Mouse (Mus musculus) midbrain, embryonic 11.5 days (tissue): ENCODE data around the gene Pld5. TPM values are rescaled to one million over a fixed set of nuclear protein-coding genes. Genes with fewer than 3 reads are reported as not detected.

ENCODE experiments used
- ATAC-seq: fragments of 200-750 bp; cut with Nextera tagmentation; 2 replicates; pipeline ENCODE4 v1.8.0; 2017; ENCODE audit warnings: moderate TSS enrichment, moderate library complexity; ENCODE audit not compliant: low FRiP score
- DNase-seq: peaks from one replicate; pipeline ENCODE4 v3.0.0; 2015; ENCODE audit warnings: low spot score; ENCODE audit errors: missing footprints
- H3K27ac ChIP-seq: fragments of 300-500 bp; sonication (generic); 2 replicates; pipeline ENCODE4 v1.5.1; 2014; ENCODE audit warnings: low read depth, low read length
- H3K27me3 ChIP-seq: fragments of 300-500 bp; sonication (generic); 2 replicates; pipeline ENCODE4 v1.6.1; 2014; ENCODE audit warnings: mild to moderate bottlenecking, low read length, moderate library complexity, mixed read lengths; ENCODE audit not compliant: control insufficient read depth, insufficient read depth
- H3K36me3 ChIP-seq: fragments of 300-500 bp; sonication (generic); 2 replicates; pipeline ENCODE4 v1.6.1; 2014; ENCODE audit warnings: mild to moderate bottlenecking, low read length, moderate library complexity, mixed read lengths; ENCODE audit not compliant: control insufficient read depth, insufficient read depth
- H3K4me1 ChIP-seq: fragments of 300-500 bp; sonication (generic); 2 replicates; pipeline ENCODE4 v1.6.1; 2014; ENCODE audit warnings: low read length; ENCODE audit not compliant: control insufficient read depth, insufficient read depth
- H3K4me2 ChIP-seq: fragments of 300-500 bp; sonication (generic); 2 replicates; pipeline ENCODE4 v1.6.1; 2014; ENCODE audit warnings: mild to moderate bottlenecking, moderate library complexity
- H3K4me3 ChIP-seq: fragments of 300-500 bp; sonication (generic); 2 replicates; pipeline ENCODE4 v1.5.1; 2014; ENCODE audit warnings: low read depth, low read length
- H3K9ac ChIP-seq: fragments of 300-500 bp; sonication (generic); 2 replicates; pipeline ENCODE4 v1.6.1; 2014; ENCODE audit warnings: low read length
- H3K9me3 ChIP-seq: fragments of 300-500 bp; sonication (generic); 2 replicates; pipeline ENCODE4 v1.6.1; 2016; ENCODE audit warnings: low read length; ENCODE audit not compliant: control insufficient read depth
- WGBS: fragments of 180-500 bp; shearing (Covaris S2); extraction: QIAGEN DNeasy Blood & Tissue Kit; methylation state at CpG from one replicate; pipeline ENCODE4 v1.1.7; 2014; 5-methylcytosine and 5-hydroxymethylcytosine counted together
- polyA plus RNA-seq: library from polyadenylated mRNA; unstranded; fragments of >200 nt; fragmentation: Nextera tagmentation; extraction: Ambion mirVana; gene quantifications from 2 replicates; pipeline ENCODE4 v1.2.1, GENCODE M21; 2014

Gene Pld5
- polyA plus RNA-seq, 1 experiment from 2014 or later: 0.75 TPM

GRCm38 (mm10) chr1:175923848-175924787 is 351.0 kb downstream of the Pld5 start:
- Histone ChIP-seq H3K9ac (no peak overlapping the region), H3K27ac (no peak overlapping the region), H3K4me2 (no peak overlapping the region), H3K4me3 (no peak overlapping the region), H3K9me3 (no peaks in the 10 kb centered on the region), H3K4me1 (no peaks in the 10 kb centered on the region), H3K27me3 (no peaks in the 10 kb centered on the region), H3K36me3 (no peaks in the 10 kb centered on the region)
- peak; percentile 63 for ATAC-seq
- WGBS: 53% methylated on average over 7 of the region's 7 CpGs
- peak; percentile 97 for DNase-seq

- no peak for ATAC-seq
- whole genome bisulfite sequencing: 91% methylated on average over 8 of the region's 8 CpGs
- no peak overlapping the region for H3K4me3 ChIP-seq
Observed at GRCm38 (mm10) chr1:175921091-175921490, 354.0 kb downstream of the Pld5 start.

GRCm38 (mm10) chr1:175920029-175920428 is 355.1 kb downstream of the Pld5 start, which contains the start of gene Gm38100:
Gene Gm38100 (plus strand): TSS chr1:175920329.
- H3K27me3 ChIP-seq: no peaks in the 10 kb centered on the region
- DNase-seq (no peak), ATAC-seq (no peak)
- no peaks in the 10 kb centered on the region for H3K4me1 ChIP-seq
- no peaks in the 10 kb centered on the region for H3K36me3 ChIP-seq
- H3K4me3 ChIP-seq: no peak within 1 kb of the TSS
- no peak within 1 kb of the TSS for H3K27ac ChIP-seq
- H3K9me3 ChIP-seq: no peaks in the 10 kb centered on the region
- no peak within 1 kb of the TSS for H3K4me2 ChIP-seq
- WGBS: 90% methylated on average over 9 of the region's 9 CpGs
- H3K9ac ChIP-seq: no peak within 1 kb of the TSS

More at GRCm38 (mm10) chr1:175921091-175921490, 354.0 kb downstream of the Pld5 start:
- Histone ChIP-seq H3K4me2 (no peak overlapping the region), H3K9ac (no peak overlapping the region), H3K9me3 (no peaks in the 10 kb centered on the region), H3K36me3 (no peaks in the 10 kb centered on the region), H3K27ac (no peak overlapping the region), H3K4me1 (no peaks in the 10 kb centered on the region), H3K27me3 (no peaks in the 10 kb centered on the region)
- no peak for DNase-seq

- H3K27ac ChIP-seq: no peak overlapping the region
- H3K4me3 ChIP-seq: no peak overlapping the region
- ATAC-seq (0 out of 2 replicates have a peak, but pooled peaks have one; percentile 34), DNase-seq (no peak)
- H3K4me1 ChIP-seq: no peaks in the 10 kb centered on the region
- H3K36me3 ChIP-seq: 0 out of 2 replicates have a peak, but pooled peaks cover 4% of the 10 kb centered on the region
- no peak overlapping the region for H3K9ac ChIP-seq
- H3K27me3 ChIP-seq: no peaks in the 10 kb centered on the region
- 82% methylated on average over 5 of the region's 5 CpGs for WGBS
- H3K9me3 ChIP-seq: no peaks in the 10 kb centered on the region
- no peak overlapping the region for H3K4me2 ChIP-seq
Observed at GRCm38 (mm10) chr1:175913728-175914303, 361.3 kb downstream of the Pld5 start.
